Mouse (Mus musculus) C2C12 (cell line): Measurements from ENCODE around the gene Fat2. TPM values are rescaled to one million over a fixed set of nuclear protein-coding genes. Genes with fewer than 3 reads are reported as not detected.

Experiments
- H3K27me3 ChIP-seq: one replicate; pipeline ENCODE4 v1.6.1; 2011; ENCODE audit not compliant: control insufficient read depth, insufficient read depth, insufficient read length
- H3K36me3 ChIP-seq: one replicate; pipeline ENCODE4 v1.6.1; 2011; ENCODE audit not compliant: control insufficient read depth, insufficient read depth
- H3K4me3 ChIP-seq: one replicate; pipeline ENCODE4 v1.5.1; 2011; ENCODE audit warnings: mild to moderate bottlenecking, control low read depth; ENCODE audit not compliant: poor library complexity, insufficient read depth, severe bottlenecking
- H3K79me2 ChIP-seq: one replicate; pipeline ENCODE4 v1.6.1; 2011; ENCODE audit not compliant: control insufficient read depth, insufficient read depth
- H3K79me3 ChIP-seq: one replicate; pipeline ENCODE4 v1.6.1; 2011; ENCODE audit warnings: low read depth, control low read depth
- H3ac ChIP-seq: one replicate; pipeline ENCODE3; 2011; ENCODE audit warnings: low read depth; ENCODE audit not compliant: control insufficient read depth, insufficient read length
- CEBPB ChIP-seq: IDR thresholded peaks from one replicate; pipeline ENCODE4 v1.6.1; 2011; ENCODE audit warnings: low read depth, mild to moderate bottlenecking, control low read depth, moderate library complexity
- CTCF ChIP-seq: IDR thresholded peaks from one replicate; pipeline ENCODE4 v1.5.1; 2011; ENCODE audit not compliant: control insufficient read depth, insufficient read depth, insufficient read length
- FOSL1 ChIP-seq: IDR thresholded peaks from one replicate; pipeline ENCODE4 v1.8.0; 2011; ENCODE audit warnings: mild to moderate bottlenecking, low read length; ENCODE audit not compliant: poor library complexity, insufficient read depth, severe bottlenecking
- MAX ChIP-seq: IDR thresholded peaks from one replicate; pipeline ENCODE4 v1.6.1; 2011; ENCODE audit warnings: mild to moderate bottlenecking, control low read depth
- MYOD1 ChIP-seq: IDR thresholded peaks from one replicate; pipeline ENCODE4 v1.6.1; 2011; ENCODE audit warnings: low read depth; ENCODE audit not compliant: control insufficient read depth, insufficient read length
- MYOG ChIP-seq: IDR thresholded peaks from one replicate; pipeline ENCODE4 v1.6.1; 2011; ENCODE audit not compliant: control insufficient read depth, insufficient read length; ENCODE audit errors: extremely low read depth
- USF1 ChIP-seq: IDR thresholded peaks from one replicate; pipeline ENCODE4 v1.6.1; 2011; ENCODE audit warnings: low read depth, mild to moderate bottlenecking, control low read depth, moderate library complexity
- polyA plus RNA-seq: library from polyadenylated mRNA; unstranded; fragments of >200 nt; fragmentation: generic; extraction: Trizol; gene quantifications from one replicate; pipeline ENCODE4 v1.2.1, GENCODE M21; 2012; ENCODE audit warnings: missing spikeins

Fat2 gene
- polyA plus RNA-seq, 1 experiment, result 0.19 TPM

- Histone ChIP-seq H3ac (no peak overlapping the region), H3K79me3 (no peaks in the 10 kb centered on the region), H3K79me2 (no peaks in the 10 kb centered on the region), H3K27me3 (no peaks in the 10 kb centered on the region), H3K4me3 (no peak overlapping the region), H3K36me3 (peaks cover 5% of the 10 kb centered on the region)
- TF ChIP-seq MYOG (no peak), MAX (no peak), MYOD1 (no peak), FOSL1 (no peak), USF1 (no peak), CTCF (no peak), CEBPB (no peak)
Measured at GRCm38 (mm10) chr11:55231034-55231433, 105.3 kb downstream of the Fat2 start.

- Histone ChIP-seq H3K36me3 (peaks cover 4% of the 10 kb centered on the region), H3ac (no peak overlapping the region)
- TF ChIP-seq FOSL1, result no peak
- TF ChIP-seq MYOD1, result no peak
- TF ChIP-seq MAX, result no peak
- TF ChIP-seq MYOG, result no peak
- TF ChIP-seq CEBPB, result no peak
- TF ChIP-seq CTCF, result no peak
- no peak for TF ChIP-seq USF1
Measured at GRCm38 (mm10) chr11:55221306-55221705, 115.1 kb downstream of the Fat2 start.

GRCm38 (mm10) chr11:55218473-55218872 lies 117.9 kb downstream of the Fat2 start:
- Histone ChIP-seq H3K79me3 (no peaks in the 10 kb centered on the region), H3K4me3 (no peak overlapping the region)
- TF ChIP-seq MYOD1, result no peak
- TF ChIP-seq CTCF, result no peak
- no peak for TF ChIP-seq FOSL1
- TF ChIP-seq USF1, result no peak
- no peak for TF ChIP-seq MYOG
- no peak for TF ChIP-seq MAX
- TF ChIP-seq CEBPB, result no peak

More at GRCm38 (mm10) chr11:55221306-55221705, 115.1 kb downstream of the Fat2 start:
- Histone ChIP-seq H3K79me2 (no peaks in the 10 kb centered on the region), H3K79me3 (no peaks in the 10 kb centered on the region), H3K4me3 (no peak overlapping the region), H3K27me3 (no peaks in the 10 kb centered on the region)

GRCm38 (mm10) chr11:55217880-55218279 lies 118.5 kb downstream of the Fat2 start:
- TF ChIP-seq CEBPB, result no peak
- no peak for TF ChIP-seq MYOG
- TF ChIP-seq MAX, result no peak
- no peak for TF ChIP-seq USF1
- no peak for TF ChIP-seq MYOD1
- no peak for TF ChIP-seq CTCF
- no peak for TF ChIP-seq FOSL1
- H3ac ChIP-seq, result no peak overlapping the region
- H3K79me3 ChIP-seq, result no peaks in the 10 kb centered on the region

More at GRCm38 (mm10) chr11:55218473-55218872, 117.9 kb downstream of the Fat2 start:
- H3ac ChIP-seq, result no peak overlapping the region
- H3K36me3 ChIP-seq, result no peaks in the 10 kb centered on the region
- no peaks in the 10 kb centered on the region for H3K27me3 ChIP-seq
- no peaks in the 10 kb centered on the region for H3K79me2 ChIP-seq

GRCm38 (mm10) chr11:55217418-55217817 lies 118.9 kb downstream of the Fat2 start:
- Histone ChIP-seq H3K36me3 (no peaks in the 10 kb centered on the region), H3K79me2 (no peaks in the 10 kb centered on the region), H3K4me3 (no peak overlapping the region), H3ac (no peak overlapping the region), H3K79me3 (no peaks in the 10 kb centered on the region), H3K27me3 (no peaks in the 10 kb centered on the region)
- TF ChIP-seq MYOD1, result no peak
- no peak for TF ChIP-seq CEBPB
- no peak for TF ChIP-seq MAX
- TF ChIP-seq CTCF, result no peak
- TF ChIP-seq FOSL1, result no peak
- TF ChIP-seq MYOG, result no peak
- TF ChIP-seq USF1, result no peak

More at GRCm38 (mm10) chr11:55217880-55218279, 118.5 kb downstream of the Fat2 start:
- Histone ChIP-seq H3K4me3 (no peak overlapping the region), H3K79me2 (no peaks in the 10 kb centered on the region), H3K36me3 (no peaks in the 10 kb centered on the region), H3K27me3 (no peaks in the 10 kb centered on the region)

- H3K79me2 ChIP-seq, result no peaks in the 10 kb centered on the region
- H3K27me3 ChIP-seq, result no peaks in the 10 kb centered on the region
- no peaks in the 10 kb centered on the region for H3K79me3 ChIP-seq
- H3ac ChIP-seq, result no peak overlapping the region
- no peak overlapping the region for H3K4me3 ChIP-seq
- H3K36me3 ChIP-seq, result no peaks in the 10 kb centered on the region
- TF ChIP-seq MYOD1 (no peak), USF1 (no peak), MAX (no peak), CEBPB (no peak), MYOG (no peak), CTCF (no peak), FOSL1 (no peak)
Measured at GRCm38 (mm10) chr11:55216830-55217229, 119.5 kb downstream of the Fat2 start.
